Mouse (Mus musculus) natural killer cell, adult 2 months (primary cell): ENCODE measurements around the gene 4930455H04Rik.

ENCODE experiments used
- DNase-seq, 2 experiments: peaks; one replicate each; pipeline ENCODE4 v3.0.0; 2022; ENCODE audit warnings: low spot score in 2 of 2

4930455H04Rik gene

DNA sequence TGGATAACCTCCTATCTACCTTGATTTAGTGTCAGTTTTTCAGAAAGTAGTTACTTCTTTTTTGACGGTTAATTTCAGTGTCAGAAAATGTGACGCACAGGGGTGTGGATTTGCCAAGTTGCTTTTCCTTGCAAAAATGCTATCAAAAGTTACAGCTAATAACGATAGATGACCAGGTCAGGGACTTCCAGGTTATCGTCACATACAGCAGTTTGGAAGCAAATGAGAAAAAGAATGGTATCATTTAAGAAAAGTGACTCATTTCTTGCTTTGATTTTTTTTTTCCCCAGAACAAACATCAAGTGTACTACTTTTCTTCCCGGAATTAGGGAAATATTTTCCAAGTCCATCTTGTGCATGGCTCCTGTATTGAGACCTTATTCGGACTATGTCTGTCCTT lies 631 bp upstream of the 4930455H04Rik start:
- DNase-seq: no peak

GRCm38 (mm10) chr3:116968540-116968997 lies 502 bp downstream of the 4930455H04Rik start, which contains the start of gene Palmd:
TSS of gene Palmd (minus strand) at chr3:116968987.
- DNase-seq: no peak

- DNase-seq: no peak
Observed at GRCm38 (mm10) chr3:116969003-116969402, 936 bp downstream of the 4930455H04Rik start.

- DNase-seq: no peak
Observed at GRCm38 (mm10) chr3:116969786-116970185, 1.7 kb downstream of the 4930455H04Rik start.

DNA sequence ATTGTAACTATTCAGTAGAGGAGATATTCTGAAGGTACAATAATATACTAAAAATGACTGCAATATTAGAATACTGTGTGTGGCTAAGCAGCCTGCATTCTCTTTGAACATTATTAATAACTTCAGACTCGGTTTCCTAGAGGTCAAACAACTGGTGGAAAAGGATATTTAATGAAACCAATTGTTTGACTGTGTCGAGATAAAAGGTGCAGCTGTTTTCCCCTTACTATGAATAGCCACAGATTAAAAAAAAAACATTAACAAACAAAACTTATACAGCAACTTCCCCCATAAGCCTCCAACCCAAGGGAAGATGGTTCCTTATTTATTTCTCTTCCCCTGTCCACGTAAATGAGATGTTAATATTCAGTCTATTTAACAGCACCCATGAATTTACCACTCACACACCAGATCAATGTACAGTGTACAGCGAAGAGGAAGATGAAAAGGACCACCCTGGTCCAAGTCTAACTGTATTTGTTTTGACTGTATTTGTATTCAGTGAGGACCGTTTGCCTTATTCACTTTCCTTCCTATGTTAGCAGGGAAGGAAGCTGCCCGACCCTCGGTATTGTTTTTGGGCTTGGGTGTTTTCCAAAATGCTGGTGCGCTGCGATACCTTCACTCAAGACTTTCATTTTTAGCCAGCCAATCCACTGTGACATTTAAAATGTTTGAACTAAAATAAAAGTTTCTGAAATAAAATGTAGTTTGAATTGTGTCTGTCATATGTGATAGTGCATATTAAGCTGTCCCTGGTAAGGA lies 13.9 kb downstream of the 4930455H04Rik start:
- no peak for DNase-seq

- no peak for DNase-seq
Observed at GRCm38 (mm10) chr3:116985042-116985455, 17.0 kb downstream of the 4930455H04Rik start.

DNA sequence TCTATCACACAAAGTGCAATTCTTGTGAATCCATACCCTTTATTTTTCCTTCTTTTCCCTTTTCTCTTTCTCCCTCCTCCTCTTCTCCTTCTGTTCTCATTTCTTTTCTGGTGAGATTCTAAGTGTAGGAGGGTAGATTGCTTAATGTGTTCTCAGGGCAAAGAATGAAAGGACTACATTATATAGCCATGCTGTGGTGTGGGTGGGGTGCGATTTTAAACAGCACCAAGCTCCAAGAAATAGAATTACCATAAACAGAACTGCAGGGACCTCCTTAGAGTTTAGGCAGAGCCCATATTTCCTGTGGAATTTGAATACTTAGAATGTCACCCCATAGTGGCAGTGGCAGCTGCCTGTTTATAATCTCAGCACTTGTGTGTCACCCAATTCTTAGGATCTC lies 17.7 kb downstream of the 4930455H04Rik start:
- no peak for DNase-seq

DNA sequence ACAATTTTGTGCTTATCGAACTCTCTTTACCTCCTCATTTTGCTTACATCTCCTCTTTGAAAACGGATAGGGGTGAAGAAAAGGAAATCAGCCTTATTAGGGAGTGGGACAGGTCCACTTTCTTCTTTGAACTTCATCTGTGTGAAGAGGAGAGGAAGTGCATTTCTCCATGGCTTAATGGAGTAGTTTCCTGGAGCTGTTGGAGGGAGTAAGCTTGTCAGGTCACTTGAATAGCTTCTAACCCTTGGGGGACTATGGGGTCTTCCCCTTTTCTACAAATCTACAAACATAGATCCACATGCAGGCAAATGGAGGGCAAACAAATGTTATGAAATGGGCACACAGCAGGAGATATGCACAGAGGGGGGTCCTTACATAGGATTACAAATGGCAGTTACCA lies 18.4 kb downstream of the 4930455H04Rik start:
- no peak for DNase-seq

DNA sequence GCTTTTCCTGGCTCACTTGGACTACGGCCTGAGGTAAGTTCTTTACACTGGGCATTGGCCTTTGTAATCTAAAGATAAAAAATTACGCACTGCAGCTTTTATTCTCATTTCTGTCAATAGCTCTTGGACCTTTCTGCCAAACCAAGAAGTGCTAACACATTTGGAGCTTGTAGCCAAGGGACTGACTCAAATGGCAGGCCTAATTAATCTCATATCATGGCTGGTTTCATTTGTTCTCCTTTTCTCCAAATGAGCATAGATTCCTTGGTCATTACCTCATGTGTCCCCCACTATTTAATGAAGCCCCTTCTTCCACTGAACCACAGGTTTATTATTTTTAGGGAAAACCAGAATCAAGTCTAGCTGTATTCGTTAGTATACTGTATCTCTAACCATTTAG lies 20.2 kb downstream of the 4930455H04Rik start:
- no peak for DNase-seq

DNA sequence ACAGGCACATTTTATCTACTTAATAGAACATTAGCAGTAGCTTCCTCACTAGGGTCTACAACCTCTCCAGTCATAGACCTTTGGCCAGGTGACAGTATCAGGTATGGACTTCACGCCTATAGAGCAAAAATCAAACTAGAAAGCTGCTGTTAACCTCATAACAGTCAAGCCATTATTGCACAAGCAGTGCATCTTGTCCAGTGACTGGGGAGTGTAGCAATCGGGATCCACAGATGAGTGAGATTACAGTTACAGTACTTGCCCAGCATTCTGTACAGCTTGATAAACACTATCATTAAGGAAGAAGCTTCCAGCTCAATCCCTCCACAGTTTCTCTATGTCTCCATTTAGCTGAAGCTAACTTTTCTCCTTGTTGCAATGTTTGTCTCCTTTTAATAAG lies 23.1 kb downstream of the 4930455H04Rik start:
- no peak for DNase-seq

DNA sequence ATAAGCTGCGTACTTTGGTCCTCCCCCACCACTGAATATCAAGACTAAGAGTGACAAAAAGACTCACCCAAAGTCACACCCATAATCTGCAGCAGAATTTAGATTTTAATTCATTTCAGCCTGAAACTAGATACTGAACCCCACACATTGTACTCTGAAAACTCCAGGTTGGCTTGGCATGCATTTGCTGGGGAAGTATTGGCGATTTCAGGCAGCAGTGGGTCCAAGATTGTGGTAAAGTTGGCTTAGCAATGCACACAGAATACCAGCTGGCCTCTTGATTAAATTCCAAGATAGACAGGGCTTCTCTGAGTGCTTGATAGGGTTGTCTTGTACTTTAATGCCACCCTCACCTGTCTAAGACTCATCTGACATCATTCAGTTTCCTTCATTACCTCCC lies 24.9 kb downstream of the 4930455H04Rik start:
- no peak for DNase-seq

GRCm38 (mm10) chr3:117001686-117002485 lies 33.8 kb downstream of the 4930455H04Rik start:
- no peak for DNase-seq

GRCm38 (mm10) chr3:117003379-117003778 lies 35.3 kb downstream of the 4930455H04Rik start:
- no peak for DNase-seq

DNA sequence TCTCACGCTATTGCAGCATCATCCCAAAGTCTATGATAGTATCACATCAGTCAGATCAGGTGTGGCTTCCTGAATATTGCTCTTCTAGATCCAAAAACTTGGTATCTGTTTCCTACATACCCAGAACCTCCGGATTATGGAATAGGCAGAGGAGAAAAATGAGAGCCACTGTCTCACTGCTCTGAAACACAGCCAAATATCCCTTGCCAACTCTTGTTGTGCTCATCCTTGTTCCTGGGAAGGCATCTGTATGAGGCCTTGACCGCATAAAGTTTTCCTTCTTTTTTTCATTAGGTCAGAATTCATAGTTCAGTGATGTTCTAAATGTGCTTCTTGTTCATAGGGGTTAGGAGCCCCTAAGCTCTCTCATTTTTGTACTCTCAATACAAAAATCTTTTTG lies 38.6 kb downstream of the 4930455H04Rik start:
- no peak for DNase-seq

- DNase-seq: no peak
Observed at GRCm38 (mm10) chr3:117007340-117007739, 39.3 kb downstream of the 4930455H04Rik start.

DNA sequence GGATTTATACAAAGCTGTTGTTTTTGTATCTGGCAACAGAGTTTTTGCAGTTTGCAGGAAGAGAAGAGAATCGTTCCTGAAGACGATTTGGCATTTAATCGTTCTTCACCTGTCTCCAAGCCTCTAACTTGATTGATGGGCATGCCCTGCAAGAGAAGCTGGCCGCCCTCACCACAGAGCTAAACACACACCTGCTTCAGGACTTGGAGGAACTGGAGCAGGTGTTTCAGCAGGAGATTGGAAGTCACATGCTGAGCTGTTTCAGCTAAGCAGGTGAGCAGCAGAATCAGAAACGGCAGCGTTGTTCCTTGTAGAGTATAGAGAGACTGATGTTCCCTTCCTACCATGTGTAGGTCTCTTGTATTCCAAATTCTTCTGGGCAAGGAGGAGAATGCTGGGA lies 42.1 kb downstream of the 4930455H04Rik start:
- no peak for DNase-seq

DNA sequence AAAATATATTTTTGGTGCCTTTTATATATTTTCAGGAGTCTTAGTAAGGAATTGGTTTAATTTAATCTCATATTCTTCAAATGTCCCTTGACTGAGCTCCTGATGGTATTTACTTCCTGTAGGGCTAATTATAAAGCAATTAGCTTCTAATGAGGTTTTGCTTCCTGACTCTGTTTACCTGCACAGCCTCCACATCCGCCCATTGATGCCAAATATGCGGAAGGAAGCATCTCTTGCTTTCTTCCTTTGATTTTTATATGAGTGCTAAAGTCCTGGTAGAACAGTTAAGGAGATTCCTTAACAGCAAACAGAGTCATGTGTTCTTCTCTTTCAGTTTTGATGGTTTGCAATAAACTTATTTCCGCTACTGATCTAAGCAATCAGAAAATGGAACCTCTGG lies 52.3 kb downstream of the 4930455H04Rik start:
- DNase-seq: no peak

- no peak for DNase-seq
Observed at GRCm38 (mm10) chr3:117021907-117022306, 53.8 kb downstream of the 4930455H04Rik start.

DNA sequence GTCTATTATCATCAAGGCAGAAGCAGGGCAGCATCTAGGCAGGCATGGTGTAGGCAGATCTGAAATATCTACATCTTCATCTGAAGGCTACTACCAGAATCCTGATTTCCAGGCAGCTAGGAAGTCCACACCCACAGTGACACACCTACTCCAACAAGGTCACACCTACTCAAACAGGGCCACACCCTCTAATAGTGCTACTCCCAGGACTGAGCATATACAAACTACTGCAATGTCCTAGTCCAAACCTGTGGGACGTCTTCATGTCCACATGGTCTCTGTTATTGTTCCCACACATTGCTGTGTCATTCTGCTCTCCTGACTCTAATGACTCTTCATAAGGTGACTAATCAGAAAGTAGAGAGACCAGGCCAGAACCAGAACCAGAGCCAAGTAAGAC lies 56.0 kb downstream of the 4930455H04Rik start:
- no peak for DNase-seq

GRCm38 (mm10) chr3:117024557-117024956 lies 56.5 kb downstream of the 4930455H04Rik start:
- no peak for DNase-seq

GRCm38 (mm10) chr3:117025421-117025820 lies 57.4 kb downstream of the 4930455H04Rik start:
- no peak for DNase-seq
